Mouse (Mus musculus) hindbrain, embryonic 14.5 days (tissue): Measurements from ENCODE around the gene Slc5a11. TPM values are rescaled to one million over a fixed set of nuclear protein-coding genes. Genes with fewer than 3 reads are reported as not detected.

Experiments
- ATAC-seq: fragments of 200-750 bp; cut with Nextera tagmentation; 2 replicates; pipeline ENCODE4 v1.8.0; 2017; ENCODE audit warnings: moderate number of reproducible peaks, mild to moderate bottlenecking, moderate TSS enrichment, moderate library complexity; ENCODE audit not compliant: low FRiP score
- DNase-seq: peaks from one replicate; pipeline ENCODE4 v3.0.0-alpha.2; 2015; ENCODE audit warnings: low spot score
- H3K27ac ChIP-seq: fragments of 300-500 bp; sonication (generic); 2 replicates; pipeline ENCODE4 v1.5.1; 2014; ENCODE audit warnings: mild to moderate bottlenecking, moderate library complexity
- H3K27me3 ChIP-seq: fragments of 300-500 bp; sonication (generic); 2 replicates; pipeline ENCODE4 v1.6.1; 2014; ENCODE audit warnings: mild to moderate bottlenecking, low read length, mixed read lengths; ENCODE audit not compliant: control insufficient read depth, insufficient read depth
- H3K36me3 ChIP-seq: fragments of 300-500 bp; sonication (generic); replicated peaks from 2 replicates; pipeline ENCODE4 v1.6.1; 2014; ENCODE audit not compliant: control insufficient read depth, insufficient read depth
- H3K4me1 ChIP-seq: fragments of 300-500 bp; sonication (generic); replicated peaks from 2 replicates; pipeline ENCODE4 v1.6.1; 2014; ENCODE audit warnings: antibody characterized with exemption, low read length, mixed read lengths; ENCODE audit not compliant: control insufficient read depth, insufficient read depth
- H3K4me2 ChIP-seq: fragments of 300-500 bp; sonication (generic); replicated peaks from 2 replicates; pipeline ENCODE4 v1.6.1; 2014; ENCODE audit warnings: mild to moderate bottlenecking, moderate library complexity
- H3K4me3 ChIP-seq: fragments of 300-500 bp; sonication (generic); replicated peaks from 2 replicates; pipeline ENCODE4 v1.5.1; 2014; ENCODE audit warnings: mild to moderate bottlenecking, low read length
- H3K9ac ChIP-seq: fragments of 300-500 bp; sonication (generic); 2 replicates; pipeline ENCODE4 v1.6.1; 2014
- H3K9me3 ChIP-seq: fragments of 300-500 bp; sonication (generic); 2 replicates; pipeline ENCODE4 v1.6.1; 2016; ENCODE audit warnings: low read length; ENCODE audit not compliant: control insufficient read depth
- WGBS: fragments of 180-500 bp; shearing (Covaris S2); extraction: QIAGEN DNeasy Blood & Tissue Kit; methylation state at CpG from one replicate; pipeline ENCODE4 v1.1.7; 2014; 5-methylcytosine and 5-hydroxymethylcytosine counted together
- polyA plus RNA-seq: library from polyadenylated mRNA; unstranded; fragments of >200 nt; fragmentation: Nextera tagmentation; extraction: Ambion mirVana; gene quantifications from 2 replicates; pipeline ENCODE4 v1.2.1, GENCODE M21; 2014

Slc5a11 gene
- not detected in 2 replicates for polyA plus RNA-seq

GRCm38 (mm10) chr7:123214365-123215075, at the start of gene Slc5a11:
TSS of gene Slc5a11 (plus strand) at chr7:123214780.
- no peaks in the 10 kb centered on the region for H3K4me1 ChIP-seq
- H3K27ac ChIP-seq: no peak within 1 kb of the TSS
- no peak for ATAC-seq
- DNase-seq: no peak
- WGBS: 39% methylated on average over 8 of the region's 8 CpGs
- no peak within 1 kb of the TSS for H3K4me2 ChIP-seq
- H3K27me3 ChIP-seq: no peaks in the 10 kb centered on the region
- no peaks in the 10 kb centered on the region for H3K9me3 ChIP-seq
- H3K9ac ChIP-seq: no peak within 1 kb of the TSS
- no peak within 1 kb of the TSS for H3K4me3 ChIP-seq
- H3K36me3 ChIP-seq: no peaks in the 10 kb centered on the region

DNA sequence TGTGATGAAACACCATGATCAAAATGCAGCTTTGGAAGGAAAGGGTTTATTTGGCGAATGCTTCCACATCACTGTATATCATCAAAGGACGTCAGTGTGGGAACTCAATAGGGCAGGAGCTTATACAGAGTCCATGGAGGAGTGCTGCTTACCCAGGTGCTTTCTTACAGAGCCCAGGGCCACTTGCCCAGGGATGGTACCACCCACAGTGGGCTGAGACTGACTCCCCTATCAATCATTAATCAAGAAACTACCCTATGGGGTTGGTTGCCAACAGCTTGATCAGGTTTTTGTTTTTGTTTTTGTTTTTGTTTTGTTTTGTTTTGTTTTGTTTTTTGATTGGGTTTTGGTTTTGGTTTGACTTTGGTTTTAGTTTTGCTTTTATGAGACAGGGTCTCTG, 47.1 kb upstream of the Slc5a11 start:
- Histone ChIP-seq H3K27me3 (no peaks in the 10 kb centered on the region), H3K4me3 (no peak overlapping the region), H3K4me2 (no peak overlapping the region), H3K9ac (no peak overlapping the region), H3K4me1 (no peaks in the 10 kb centered on the region), H3K9me3 (no peaks in the 10 kb centered on the region), H3K36me3 (peaks cover 99% of the 10 kb centered on the region), H3K27ac (no peak overlapping the region)
- no peak for DNase-seq
- no peak for ATAC-seq
- 91% methylated on average over 2 of the region's 2 CpGs for WGBS

- DNase-seq (no peak), ATAC-seq (no peak)
- H3K4me1 ChIP-seq: no peaks in the 10 kb centered on the region
- H3K4me2 ChIP-seq: no peak overlapping the region
- H3K9ac ChIP-seq: no peak overlapping the region
- 94% methylated on average over 2 of the region's 2 CpGs for WGBS
- no peak overlapping the region for H3K27ac ChIP-seq
- H3K9me3 ChIP-seq: no peaks in the 10 kb centered on the region
- peaks cover 98% of the 10 kb centered on the region for H3K36me3 ChIP-seq
- H3K27me3 ChIP-seq: no peaks in the 10 kb centered on the region
- H3K4me3 ChIP-seq: no peak overlapping the region
Observed at GRCm38 (mm10) chr7:123169618-123170017, 45.0 kb upstream of the Slc5a11 start.

GRCm38 (mm10) chr7:123172101-123172500, 42.5 kb upstream of the Slc5a11 start:
- Histone ChIP-seq H3K27me3 (no peaks in the 10 kb centered on the region), H3K4me3 (no peak overlapping the region), H3K4me2 (no peak overlapping the region), H3K9me3 (no peaks in the 10 kb centered on the region), H3K27ac (no peak overlapping the region), H3K9ac (no peak overlapping the region), H3K36me3 (peaks cover 97% of the 10 kb centered on the region), H3K4me1 (no peaks in the 10 kb centered on the region)
- ATAC-seq (no peak), DNase-seq (no peak)
- WGBS: 92% methylated on average over 5 of the region's 5 CpGs

- no peak overlapping the region for H3K27ac ChIP-seq
- peaks cover 97% of the 10 kb centered on the region for H3K36me3 ChIP-seq
- no peak overlapping the region for H3K4me3 ChIP-seq
- ATAC-seq (no peak), DNase-seq (no peak)
- no peaks in the 10 kb centered on the region for H3K27me3 ChIP-seq
- no peak overlapping the region for H3K9ac ChIP-seq
- no peak overlapping the region for H3K4me2 ChIP-seq
- no peaks in the 10 kb centered on the region for H3K9me3 ChIP-seq
- H3K4me1 ChIP-seq: no peaks in the 10 kb centered on the region
Observed at GRCm38 (mm10) chr7:123177215-123177614, 37.4 kb upstream of the Slc5a11 start.

DNA sequence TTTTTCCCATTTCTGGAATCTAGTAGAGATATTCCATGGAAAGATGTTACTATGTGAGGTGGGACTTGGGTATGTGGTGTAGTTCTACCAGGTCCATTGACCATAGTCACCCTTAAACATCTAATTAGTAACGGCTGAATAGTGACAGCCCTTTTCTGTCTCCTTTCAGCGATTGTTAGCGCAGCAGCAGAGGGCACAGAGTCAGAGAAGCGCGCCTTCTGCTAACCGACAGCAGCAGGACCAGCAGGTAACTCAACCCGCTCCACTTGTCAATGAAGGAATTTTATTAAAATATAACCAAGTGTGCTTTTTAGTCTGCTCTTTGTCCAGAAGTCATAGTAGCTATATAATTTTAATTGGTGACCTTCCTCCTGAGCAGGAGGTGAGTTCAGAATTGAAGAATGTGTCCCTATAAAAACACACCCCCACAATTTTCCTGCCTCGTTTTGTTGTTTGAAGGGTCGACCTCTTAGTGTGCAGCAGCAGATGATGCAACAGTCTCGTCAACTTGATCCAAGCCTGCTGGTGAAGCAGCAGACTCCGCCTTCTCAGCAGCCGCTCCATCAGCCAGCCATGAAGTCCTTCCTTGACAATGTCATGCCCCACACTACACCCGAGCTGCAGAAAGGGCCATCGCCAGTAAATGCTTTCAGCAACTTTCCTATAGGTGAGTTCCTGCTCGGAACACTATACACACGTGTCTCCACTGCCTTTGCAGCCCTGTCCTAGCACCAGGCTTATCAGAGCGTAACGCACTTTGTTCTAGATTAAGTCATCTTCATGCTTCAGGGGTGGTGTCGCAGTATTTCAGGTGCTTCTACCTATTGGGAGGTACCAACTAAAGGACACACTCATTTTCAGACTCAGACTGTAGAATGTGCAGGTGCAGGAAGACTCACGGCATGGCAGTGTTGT, 32.5 kb upstream of the Slc5a11 start:
- H3K9ac ChIP-seq: no peak overlapping the region
- H3K4me2 ChIP-seq: no peak overlapping the region
- 87% methylated on average over 20 of the region's 20 CpGs for WGBS
- no peak overlapping the region for H3K27ac ChIP-seq
- H3K4me1 ChIP-seq: no peaks in the 10 kb centered on the region
- H3K4me3 ChIP-seq: no peak overlapping the region
- H3K9me3 ChIP-seq: no peaks in the 10 kb centered on the region
- ATAC-seq (no peak), DNase-seq (no peak)
- no peaks in the 10 kb centered on the region for H3K27me3 ChIP-seq
- H3K36me3 ChIP-seq: peaks cover 99% of the 10 kb centered on the region

GRCm38 (mm10) chr7:123184891-123185290, 29.7 kb upstream of the Slc5a11 start:
- 93% methylated on average over 1 of the region's 1 CpGs for WGBS
- H3K9me3 ChIP-seq: no peaks in the 10 kb centered on the region
- no peak for ATAC-seq
- H3K4me2 ChIP-seq: no peak overlapping the region
- H3K27ac ChIP-seq: no peak overlapping the region
- H3K36me3 ChIP-seq: peaks cover 100% of the 10 kb centered on the region
- no peaks in the 10 kb centered on the region for H3K27me3 ChIP-seq
- no peak overlapping the region for H3K9ac ChIP-seq
- DNase-seq: no peak
- no peak overlapping the region for H3K4me3 ChIP-seq
- no peaks in the 10 kb centered on the region for H3K4me1 ChIP-seq

DNA sequence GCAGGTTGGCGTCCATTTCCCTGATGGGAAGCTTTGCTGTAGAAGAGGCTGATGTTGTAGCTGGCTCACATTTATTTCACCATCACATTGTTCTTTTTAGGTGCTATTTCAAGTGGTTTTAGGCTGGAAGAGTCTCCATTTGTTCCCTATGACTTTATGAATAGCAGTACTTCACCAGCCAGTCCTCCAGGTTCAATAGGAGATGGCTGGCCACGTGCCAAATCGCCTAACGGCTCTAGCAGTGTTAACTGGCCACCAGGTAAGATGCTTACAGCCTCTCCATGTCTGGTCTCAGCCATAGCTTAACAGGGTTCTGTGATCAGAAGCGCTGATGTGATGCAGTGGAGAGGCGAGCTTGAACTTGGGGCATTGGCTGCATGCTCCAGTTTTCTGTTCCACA, 28.1 kb upstream of the Slc5a11 start:
- Histone ChIP-seq H3K27ac (no peak overlapping the region), H3K36me3 (peaks cover 100% of the 10 kb centered on the region), H3K9me3 (no peaks in the 10 kb centered on the region), H3K4me2 (no peak overlapping the region), H3K9ac (no peak overlapping the region), H3K4me3 (no peak overlapping the region), H3K4me1 (no peaks in the 10 kb centered on the region), H3K27me3 (no peaks in the 10 kb centered on the region)
- 89% methylated on average over 6 of the region's 6 CpGs for WGBS
- no peak for ATAC-seq
- DNase-seq: no peak

- Histone ChIP-seq H3K27me3 (no peaks in the 10 kb centered on the region), H3K9me3 (no peaks in the 10 kb centered on the region), H3K4me2 (no peak overlapping the region), H3K9ac (no peak overlapping the region), H3K27ac (no peak overlapping the region), H3K4me3 (no peak overlapping the region), H3K36me3 (peaks cover 100% of the 10 kb centered on the region), H3K4me1 (no peaks in the 10 kb centered on the region)
- 88% methylated on average over 4 of the region's 4 CpGs for WGBS
- no peak for DNase-seq
- ATAC-seq: no peak
Observed at GRCm38 (mm10) chr7:123187246-123187645, 27.3 kb upstream of the Slc5a11 start.
